Mouse (Mus musculus) forebrain, embryonic 16.5 days (tissue): ENCODE data around the gene Ppp1r3c. TPM values are rescaled to one million over a fixed set of nuclear protein-coding genes. Genes with fewer than 3 reads are reported as not detected.
A peak's percentile ranks its signal among the peaks of the same experiment; 100 is the strongest.

ENCODE experiments used
- ATAC-seq: fragments of 200-750 bp; cut with Nextera tagmentation; 2 replicates; pipeline ENCODE4 v1.8.0; 2017; ENCODE audit warnings: mild to moderate bottlenecking, moderate library complexity
- H3K27ac ChIP-seq: fragments of 300-500 bp; sonication (generic); 2 replicates; pipeline ENCODE4 v1.5.1; 2014; ENCODE audit warnings: low read length, control low read depth
- H3K27me3 ChIP-seq: fragments of 300-500 bp; sonication (generic); replicated peaks from 2 replicates; pipeline ENCODE4 v1.6.1; 2014; ENCODE audit warnings: low read length; ENCODE audit not compliant: control insufficient read depth, insufficient read depth
- H3K36me3 ChIP-seq: fragments of 300-500 bp; sonication (generic); 2 replicates; pipeline ENCODE4 v1.6.1; 2014; ENCODE audit not compliant: control insufficient read depth, insufficient read depth
- H3K4me1 ChIP-seq: fragments of 300-500 bp; sonication (generic); replicated peaks from 2 replicates; pipeline ENCODE4 v1.6.1; 2014; ENCODE audit warnings: low read length; ENCODE audit not compliant: control insufficient read depth, insufficient read depth
- H3K4me2 ChIP-seq: fragments of 300-500 bp; sonication (generic); 2 replicates; pipeline ENCODE4 v1.6.1; 2014; ENCODE audit warnings: mild to moderate bottlenecking, low read length, control low read depth
- H3K4me3 ChIP-seq: fragments of 300-500 bp; sonication (generic); replicated peaks from 2 replicates; pipeline ENCODE4 v1.5.1; 2014; ENCODE audit warnings: mild to moderate bottlenecking, low read length, control low read depth
- H3K9ac ChIP-seq: fragments of 300-500 bp; sonication (generic); replicated peaks from 2 replicates; pipeline ENCODE4 v1.6.1; 2014; ENCODE audit warnings: low read depth, low read length, control low read depth
- H3K9me3 ChIP-seq: fragments of 300-500 bp; sonication (generic); 2 replicates; pipeline ENCODE4 v1.6.1; 2016; ENCODE audit warnings: low read length; ENCODE audit not compliant: control insufficient read depth
- WGBS: fragments of 180-500 bp; shearing (Covaris S2); extraction: QIAGEN DNeasy Blood & Tissue Kit; methylation state at CpG from one replicate; pipeline ENCODE4 v1.1.7; 2014; 5-methylcytosine and 5-hydroxymethylcytosine counted together
- polyA plus RNA-seq: library from polyadenylated mRNA; unstranded; fragments of >200 nt; fragmentation: Nextera tagmentation; extraction: Ambion mirVana; gene quantifications from 2 replicates; pipeline ENCODE4 v1.2.1, GENCODE M21; 2015

Gene Ppp1r3c
- polyA plus RNA-seq, 1 experiment from 2014 or later, result 9.0 TPM

GRCm38 (mm10) chr19:36705286-36706146 lies 30.9 kb downstream of the Ppp1r3c start:
- H3K4me3 ChIP-seq, result no peak overlapping the region
- peaks cover 6% of the 10 kb centered on the region; the same call in 1 of the 2 replicates for H3K9me3 ChIP-seq
- peak; percentile 84 for ATAC-seq
- no peaks in the 10 kb centered on the region for H3K27me3 ChIP-seq
- no peaks in the 10 kb centered on the region for H3K36me3 ChIP-seq
- 0 out of 2 replicates have a peak overlapping the region, but pooled peaks have one; percentile 21 for H3K4me2 ChIP-seq
- no peak overlapping the region for H3K27ac ChIP-seq
- H3K4me1 ChIP-seq, result 0 out of 2 replicates have a peak, but pooled peaks cover 3% of the 10 kb centered on the region
- 45% methylated on average over 17 of the region's 17 CpGs for WGBS
- no peak overlapping the region for H3K9ac ChIP-seq

- 79% methylated on average over 7 of the region's 7 CpGs for WGBS
- no peak overlapping the region for H3K27ac ChIP-seq
Observed at GRCm38 (mm10) chr19:36704763-36705162, 31.7 kb downstream of the Ppp1r3c start.

GRCm38 (mm10) chr19:36701809-36702622 lies 34.4 kb downstream of the Ppp1r3c start:
- Histone ChIP-seq H3K27me3 (no peaks in the 10 kb centered on the region), H3K4me1 (peaks cover 4% of the 10 kb centered on the region), H3K4me2 (no peak overlapping the region), H3K36me3 (no peaks in the 10 kb centered on the region), H3K4me3 (no peak overlapping the region), H3K27ac (no peak overlapping the region), H3K9me3 (no peaks in the 10 kb centered on the region), H3K9ac (no peak overlapping the region)
- WGBS, result 63% methylated on average over 9 of the region's 9 CpGs
- no peak for ATAC-seq

More at GRCm38 (mm10) chr19:36704763-36705162, 31.7 kb downstream of the Ppp1r3c start:
- H3K4me3 ChIP-seq, result no peak overlapping the region
- peaks cover 6% of the 10 kb centered on the region; the same call in 1 of the 2 replicates for H3K9me3 ChIP-seq
- no peak for ATAC-seq
- no peak overlapping the region for H3K4me2 ChIP-seq
- H3K9ac ChIP-seq, result no peak overlapping the region
- no peaks in the 10 kb centered on the region for H3K27me3 ChIP-seq
- no peaks in the 10 kb centered on the region for H3K36me3 ChIP-seq
- 0 out of 2 replicates have a peak, but pooled peaks cover 3% of the 10 kb centered on the region for H3K4me1 ChIP-seq

- ATAC-seq, result no peak
- no peak overlapping the region for H3K4me2 ChIP-seq
- 76% methylated on average over 3 of the region's 3 CpGs for WGBS
Observed at GRCm38 (mm10) chr19:36701366-36701765, 35.1 kb downstream of the Ppp1r3c start.

GRCm38 (mm10) chr19:36700937-36701336 lies 35.5 kb downstream of the Ppp1r3c start:
- no peaks in the 10 kb centered on the region for H3K27me3 ChIP-seq
- no peak overlapping the region for H3K27ac ChIP-seq
- H3K4me3 ChIP-seq, result no peak overlapping the region
- H3K9me3 ChIP-seq, result no peaks in the 10 kb centered on the region
- H3K36me3 ChIP-seq, result no peaks in the 10 kb centered on the region
- no peak for ATAC-seq
- H3K9ac ChIP-seq, result no peak overlapping the region
- peaks cover 11% of the 10 kb centered on the region for H3K4me1 ChIP-seq
- 62% methylated on average over 4 of the region's 4 CpGs for WGBS
- no peak overlapping the region for H3K4me2 ChIP-seq

More at GRCm38 (mm10) chr19:36701366-36701765, 35.1 kb downstream of the Ppp1r3c start:
- H3K36me3 ChIP-seq, result no peaks in the 10 kb centered on the region
- no peak overlapping the region for H3K9ac ChIP-seq
- peaks cover 11% of the 10 kb centered on the region for H3K4me1 ChIP-seq
- H3K4me3 ChIP-seq, result no peak overlapping the region
- H3K9me3 ChIP-seq, result no peaks in the 10 kb centered on the region
- no peak overlapping the region for H3K27ac ChIP-seq
- H3K27me3 ChIP-seq, result no peaks in the 10 kb centered on the region

GRCm38 (mm10) chr19:36699151-36699550 lies 37.3 kb downstream of the Ppp1r3c start:
- Histone ChIP-seq H3K27ac (no peak overlapping the region), H3K9ac (no peak overlapping the region), H3K36me3 (no peaks in the 10 kb centered on the region), H3K4me3 (no peak overlapping the region), H3K4me1 (peaks cover 7% of the 10 kb centered on the region), H3K4me2 (no peak overlapping the region), H3K27me3 (no peaks in the 10 kb centered on the region), H3K9me3 (no peaks in the 10 kb centered on the region)
- WGBS, result 84% methylated on average over 1 of the region's 1 CpGs
- ATAC-seq, result no peak

- H3K4me1 ChIP-seq, result peaks cover 7% of the 10 kb centered on the region
- no peak overlapping the region for H3K4me3 ChIP-seq
- no peak overlapping the region for H3K4me2 ChIP-seq
- no peaks in the 10 kb centered on the region for H3K36me3 ChIP-seq
- no peak overlapping the region for H3K9ac ChIP-seq
- 77% methylated on average over 3 of the region's 3 CpGs for WGBS
- no peaks in the 10 kb centered on the region for H3K9me3 ChIP-seq
- ATAC-seq, result no peak
- H3K27ac ChIP-seq, result no peak overlapping the region
- no peaks in the 10 kb centered on the region for H3K27me3 ChIP-seq
Observed at GRCm38 (mm10) chr19:36698200-36698599, 38.3 kb downstream of the Ppp1r3c start.

GRCm38 (mm10) chr19:36696601-36697122 lies 39.8 kb downstream of the Ppp1r3c start:
- H3K27ac ChIP-seq, result no peak overlapping the region; the same call in 1 of the 2 replicates
- H3K9me3 ChIP-seq, result no peaks in the 10 kb centered on the region
- H3K9ac ChIP-seq, result no peak overlapping the region
- H3K4me1 ChIP-seq, result peaks cover 7% of the 10 kb centered on the region
- H3K4me3 ChIP-seq, result no peak overlapping the region
- 9% methylated on average over 7 of the region's 7 CpGs for WGBS
- no peaks in the 10 kb centered on the region for H3K27me3 ChIP-seq
- ATAC-seq, result peak; percentile 70
- H3K4me2 ChIP-seq, result no peak overlapping the region
- H3K36me3 ChIP-seq, result no peaks in the 10 kb centered on the region

GRCm38 (mm10) chr19:36693530-36693929 lies 42.9 kb downstream of the Ppp1r3c start:
- Histone ChIP-seq H3K36me3 (no peaks in the 10 kb centered on the region), H3K27ac (no peak overlapping the region), H3K4me1 (peaks cover 17% of the 10 kb centered on the region), H3K27me3 (no peaks in the 10 kb centered on the region), H3K4me3 (no peak overlapping the region), H3K9ac (no peak overlapping the region), H3K4me2 (no peak overlapping the region), H3K9me3 (no peaks in the 10 kb centered on the region)
- 81% methylated on average over 2 of the region's 2 CpGs for WGBS
- no peak for ATAC-seq
